Mouse (Mus musculus) MEL (cell line): Measurements from ENCODE around the gene Camkk2.

Source experiments
- CHD1 ChIP-seq: IDR thresholded peaks from 2 replicates; pipeline ENCODE4 v1.6.1; 2012; ENCODE audit warnings: low read depth, mild to moderate bottlenecking, inconsistent platforms, low read length, improper control_type of control experiment
- CHD2 ChIP-seq: IDR thresholded peaks from 2 replicates; pipeline ENCODE4 v1.6.1; 2011; ENCODE audit warnings: low read length, improper control_type of control experiment
- CTCF ChIP-seq, 3 experiments: IDR thresholded peaks in 2 of 3; conservative IDR thresholded peaks in 1 of 3; 2 replicates each; pipeline ENCODE4 v1.5.1; 2011 to 2012; ENCODE audit warnings: low read length in 3 of 3, low read depth in 2 of 3, mild to moderate bottlenecking in 2 of 3, improper control_type of control experiment in 1 of 3, inconsistent platforms in 1 of 3, mixed read lengths in 1 of 3, moderate library complexity in 1 of 3; ENCODE audit not compliant: control insufficient read depth in 1 of 3, insufficient read depth in 1 of 3, poor library complexity in 1 of 3, severe bottlenecking in 1 of 3
- EP300 ChIP-seq, 2 experiments: IDR thresholded peaks; 2 replicates each; pipeline ENCODE4 v1.6.1; 2011; ENCODE audit warnings: improper control_type of control experiment in 2 of 2, low read length in 2 of 2, low read depth in 1 of 2, mild to moderate bottlenecking in 1 of 2
- GATA1 ChIP-seq: IDR thresholded peaks from 2 replicates; pipeline ENCODE4 v1.6.1; 2011; ENCODE audit warnings: low read depth, low read length, improper control_type of control experiment
- JUND ChIP-seq: IDR thresholded peaks from 2 replicates; pipeline ENCODE4 v1.6.1; 2011; ENCODE audit warnings: low read depth, mild to moderate bottlenecking, improper control_type of control experiment, low read length
- KAT2A ChIP-seq: conservative IDR thresholded peaks from 2 replicates; pipeline ENCODE4 v1.6.1; 2012; ENCODE audit warnings: low read depth, low read length, improper control_type of control experiment, inconsistent platforms
- MAX ChIP-seq: IDR thresholded peaks from 2 replicates; pipeline ENCODE4 v1.6.1; 2011; ENCODE audit warnings: low read length, improper control_type of control experiment
- MAZ ChIP-seq: IDR thresholded peaks from 2 replicates; pipeline ENCODE4 v1.6.1; 2012; ENCODE audit warnings: low read depth, mild to moderate bottlenecking, inconsistent platforms, low read length, improper control_type of control experiment
- NELFE ChIP-seq: IDR thresholded peaks from 2 replicates; pipeline ENCODE4 v1.6.1; 2011; ENCODE audit warnings: low read depth, low read length, improper control_type of control experiment
- POLR2A ChIP-seq, 2 experiments: IDR thresholded peaks; 2 replicates each; pipeline ENCODE4 v1.6.1; 2011 to 2012; ENCODE audit warnings: low read length in 2 of 2, mild to moderate bottlenecking in 2 of 2, control low read depth in 1 of 2, improper control_type of control experiment in 1 of 2, low read depth in 1 of 2, moderate library complexity in 1 of 2; ENCODE audit not compliant: control insufficient read depth in 1 of 2, insufficient read depth in 1 of 2, poor library complexity in 1 of 2
- RCOR1 ChIP-seq: IDR thresholded peaks from 2 replicates; pipeline ENCODE4 v1.6.1; 2012; ENCODE audit warnings: low read depth, mild to moderate bottlenecking, inconsistent platforms, low read length, improper control_type of control experiment
- TAL1 ChIP-seq: IDR thresholded peaks from 2 replicates; pipeline ENCODE4 v1.6.1; 2012; ENCODE audit warnings: mild to moderate bottlenecking, inconsistent platforms, low read length, moderate library complexity, mixed read lengths
- USF1 ChIP-seq: IDR thresholded peaks from 2 replicates; pipeline ENCODE4 v1.6.1; 2014; ENCODE audit warnings: low read depth, mild to moderate bottlenecking, inconsistent platforms, low read length, improper control_type of control experiment, moderate library complexity

- TF ChIP-seq JUND (no peak), EP300 (IDR thresholded peaks at IDR 0.05; ENCODE audit: low read depth in 1 of 2, low read length in 2 of 2) (no peak), POLR2A (IDR thresholded peaks at IDR 0.05; ENCODE audit: control insufficient read depth in 1 of 2, insufficient read depth in 1 of 2, low read depth in 1 of 2, low read length in 2 of 2, poor library complexity in 1 of 2) (no peak), CTCF (IDR thresholded peaks at IDR 0.05 in 2 of 3, conservative IDR thresholded peaks at IDR 0.05 in 1 of 3; ENCODE audit: control insufficient read depth in 1 of 3, insufficient read depth in 1 of 3, low read depth in 2 of 3, low read length in 3 of 3, poor library complexity in 1 of 3, severe bottlenecking in 1 of 3) (no peak), CHD1 (no peak), NELFE (no peak), GATA1 (no peak), RCOR1 (peak; percentile 50; the same call in 1 of the 2 replicates), USF1 (no peak), TAL1 (no peak), MAZ (no peak), KAT2A (no peak), MAX (no peak), CHD2 (no peak)
Measured at GRCm38 (mm10) chr5:122705174-122705573, 74.0 kb downstream of the Camkk2 start.
